Mouse (Mus musculus) gastrocnemius, postnatal 14 days (tissue): ENCODE results near the gene Itga11. TPM values are rescaled to one million over a fixed set of nuclear protein-coding genes. Genes with fewer than 3 reads are reported as not detected.
"Not testable (repeated sequence)": the region's sequence is repeated elsewhere in the genome, so short reads cannot be mapped to it uniquely, and the experiment has no call there.

Source experiments
- DNase-seq: peaks from one replicate; pipeline ENCODE4 v3.0.0; 2021; ENCODE audit warnings: mixed read lengths
- intact Hi-C: fragments of 180-260 bp; cut with DNase I; formaldehyde crosslinking; loops from one replicate; pipeline ENCODE4 v1.15.1; 2025; ENCODE audit warnings: low total_unique reads
- long read RNA-seq, 2 experiments: library from polyadenylated mRNA; stranded (forward); transcript quantifications; one replicate each; pipeline ENCODE4 v2.0.0; 2021
- total RNA-seq, 2 experiments: library from RNA; stranded (reverse); gene quantifications; 2 replicates each; pipeline ENCODE4 v1.2.3; 2021

Gene Itga11
- total RNA-seq: 1 to 10 TPM; 5.0 to 7.6 TPM
- long read RNA-seq, experiment 1, full-length matches to known transcripts: 3 of 9 reads
- long read RNA-seq, experiment 1, partial matches to known transcripts: 5 of 9 reads
- long read RNA-seq, experiment 1, other reads (novel, unspliced or antisense): 1 of 9 reads
- long read RNA-seq, experiment 2, full-length matches to known transcripts: 3 of 4 reads
- long read RNA-seq, experiment 2, partial matches to known transcripts: 1 of 4 reads
- long read RNA-seq, experiment 2, other reads (novel, unspliced or antisense): 0 of 4 reads

DNA sequence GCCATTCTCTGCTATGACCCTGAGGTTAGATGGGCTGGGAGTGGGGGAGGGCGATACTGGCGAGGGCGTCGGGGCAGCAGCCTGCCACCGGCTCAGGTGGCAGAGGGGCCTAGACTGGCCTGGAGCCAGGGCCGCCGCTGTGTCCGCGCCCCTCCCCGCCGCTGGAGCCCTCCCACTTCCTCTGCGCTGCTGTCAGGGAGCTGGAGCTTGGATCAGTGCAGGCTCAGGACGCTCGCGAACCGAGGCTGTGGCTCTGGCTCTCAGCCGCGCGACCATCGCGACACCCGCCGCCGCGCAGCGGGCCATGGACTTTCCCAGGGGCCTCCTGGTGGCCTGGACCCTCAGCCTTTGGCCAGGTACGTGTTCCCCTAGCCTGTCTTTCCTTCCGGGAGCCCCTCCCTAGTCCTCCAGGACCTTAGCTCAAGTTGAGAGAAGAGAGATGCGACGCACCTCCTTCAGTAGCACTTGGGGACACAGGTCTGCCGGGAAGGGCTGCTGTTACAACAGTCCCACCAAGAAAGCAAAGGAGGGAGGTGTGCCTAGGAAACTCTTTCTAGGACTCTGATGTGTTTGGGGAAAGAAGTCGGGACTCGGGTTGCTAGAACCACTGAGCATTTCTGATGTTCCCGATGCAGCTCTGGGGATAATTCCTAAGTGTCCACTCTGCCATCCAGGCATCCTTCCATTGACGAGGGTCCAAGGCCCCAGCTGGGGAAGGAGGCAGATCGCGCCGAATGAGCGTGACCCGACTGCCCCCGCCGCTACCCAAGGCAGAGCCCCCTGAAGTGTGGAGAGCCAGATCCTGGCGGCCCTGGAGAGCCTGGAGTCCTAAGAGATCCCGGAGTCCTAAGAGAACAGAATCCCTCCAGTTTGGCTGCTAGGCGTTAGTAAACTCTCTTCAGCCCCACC, at the start of gene Itga11:
TSS of gene Itga11 (plus strand) at position 186 of the 909 bp plus-strand sequence.
- peak; percentile 51 for DNase-seq

GRCm38 (mm10) chr9:62630631-62631240, 46.9 kb upstream of the Itga11 start:
- intact Hi-C loops: no loop called here
- peak; percentile 24 for DNase-seq

More for the DNA sequence above, at the start of gene Itga11:
- intact Hi-C loops: no loop called here

- intact Hi-C loops: no loop called here
- peak; percentile 18 for DNase-seq
These were observed 45.2 kb upstream of the Itga11 start for GRCm38 (mm10) chr9:62632392-62632791.

GRCm38 (mm10) chr9:62638045-62638444, 39.6 kb upstream of the Itga11 start:
- intact Hi-C loops: no loop called here
- no peak for DNase-seq

- DNase-seq: no peak
- intact Hi-C loops: no loop called here
These were observed 37.9 kb upstream of the Itga11 start for GRCm38 (mm10) chr9:62639686-62640085.

DNA sequence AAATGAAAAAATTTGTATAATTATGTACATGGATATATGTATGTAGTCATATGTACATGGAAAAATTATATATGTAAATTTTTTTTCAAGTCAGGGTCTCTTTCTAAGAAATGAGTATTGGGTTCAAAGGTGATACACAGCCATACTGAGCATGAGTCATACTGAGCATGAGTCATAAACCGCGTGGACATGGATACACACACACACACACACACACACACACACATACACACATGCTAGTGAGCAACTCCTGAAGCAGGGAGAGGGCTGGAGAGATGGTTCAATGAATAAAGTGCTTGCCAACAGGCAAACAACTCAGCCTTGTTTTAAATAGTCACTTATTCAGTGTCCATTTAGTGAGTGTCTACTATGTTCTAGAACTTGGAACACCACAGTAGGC, 37.4 kb upstream of the Itga11 start:
- no peak for DNase-seq
- intact Hi-C loops: no loop called here

- DNase-seq: no peak
- intact Hi-C loops: no loop called here
These were observed 31.8 kb upstream of the Itga11 start for GRCm38 (mm10) chr9:62645716-62646400.

DNA sequence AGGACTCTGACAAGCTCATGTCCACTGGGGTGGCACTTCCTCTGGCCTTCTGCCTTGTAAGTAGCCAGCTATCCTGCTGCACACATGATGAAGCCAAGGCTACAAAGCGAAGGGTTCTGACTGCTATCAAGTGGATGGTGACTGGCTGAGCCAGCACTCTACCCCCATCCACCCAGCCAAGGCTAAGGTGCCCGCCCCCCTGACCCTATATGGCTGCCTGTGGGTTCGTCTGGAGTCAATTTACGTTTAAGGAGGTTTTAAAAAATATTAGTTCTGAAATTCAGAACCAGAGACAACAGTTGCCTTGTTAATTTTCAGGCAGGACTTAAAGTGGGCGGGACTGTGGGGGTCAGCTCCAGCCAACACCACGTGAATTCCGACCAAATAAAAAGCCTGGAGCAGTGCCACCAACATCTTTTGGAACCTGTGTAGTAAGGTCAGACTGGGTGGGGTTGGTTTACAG, 30.9 kb upstream of the Itga11 start:
- intact Hi-C loops: no loop called here

DNA sequence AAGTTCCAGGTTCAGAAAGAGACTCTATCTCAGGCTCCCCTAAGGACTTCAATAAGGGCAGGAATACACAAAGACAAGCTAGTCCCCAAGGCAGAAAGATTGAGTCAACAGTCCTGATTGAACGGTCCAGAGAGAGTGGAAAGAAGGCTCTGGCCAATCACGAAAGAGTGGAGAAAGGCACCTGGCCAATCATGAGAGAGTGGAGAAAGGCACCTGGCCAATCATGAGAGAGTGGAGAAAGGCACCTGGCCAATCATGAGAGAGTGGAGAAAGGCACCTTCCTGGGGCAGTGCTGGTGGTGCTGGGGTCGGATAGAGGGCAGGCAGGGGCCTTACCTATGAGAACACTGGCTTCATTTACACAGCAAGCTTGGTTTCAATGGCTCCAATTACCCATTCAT, 28.2 kb upstream of the Itga11 start:
- intact Hi-C loops: no loop called here
- no peak for DNase-seq

More for the DNA sequence above, 30.9 kb upstream of the Itga11 start:
- no peak for DNase-seq

- no peak for DNase-seq
- intact Hi-C loops: no loop called here
These were observed 26.9 kb upstream of the Itga11 start for GRCm38 (mm10) chr9:62650764-62651163.

- intact Hi-C loops: no loop called here
- peak; percentile 63 for DNase-seq
These were observed 23.3 kb upstream of the Itga11 start for GRCm38 (mm10) chr9:62654336-62654735.

DNA sequence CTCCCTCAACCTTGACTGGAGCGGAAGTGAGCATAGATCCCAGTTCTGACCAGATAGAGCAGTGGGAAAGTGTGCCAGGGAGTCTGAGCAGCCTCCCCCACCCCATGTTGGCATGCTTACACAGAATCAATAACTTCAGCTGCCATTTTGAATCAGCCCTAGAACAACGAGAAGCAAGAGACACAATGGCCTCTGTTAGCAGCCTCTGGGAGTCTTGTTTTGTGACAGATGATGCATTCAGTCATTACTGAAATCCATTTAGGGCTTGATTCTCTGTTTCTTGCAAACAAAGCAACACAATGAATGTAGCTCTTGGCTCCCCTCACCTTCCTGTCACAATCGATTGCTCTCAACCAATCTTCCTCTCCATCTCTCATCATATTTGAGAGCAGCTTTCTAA, 19.6 kb upstream of the Itga11 start:
- intact Hi-C loops: no loop called here
- DNase-seq: no peak

GRCm38 (mm10) chr9:62659026-62659425, 18.6 kb upstream of the Itga11 start:
- DNase-seq: no peak

GRCm38 (mm10) chr9:62660971-62661370, 16.7 kb upstream of the Itga11 start:
- intact Hi-C loops, DNase-seq: not testable (repeated sequence)

More at GRCm38 (mm10) chr9:62659026-62659425, 18.6 kb upstream of the Itga11 start:
- intact Hi-C loops: no loop called here

- intact Hi-C loops: no loop called here
- DNase-seq: no peak
These were observed 14.2 kb upstream of the Itga11 start for GRCm38 (mm10) chr9:62663443-62663842.

GRCm38 (mm10) chr9:62664115-62664725, 13.4 kb upstream of the Itga11 start:
- intact Hi-C loops: no loop called here

DNA sequence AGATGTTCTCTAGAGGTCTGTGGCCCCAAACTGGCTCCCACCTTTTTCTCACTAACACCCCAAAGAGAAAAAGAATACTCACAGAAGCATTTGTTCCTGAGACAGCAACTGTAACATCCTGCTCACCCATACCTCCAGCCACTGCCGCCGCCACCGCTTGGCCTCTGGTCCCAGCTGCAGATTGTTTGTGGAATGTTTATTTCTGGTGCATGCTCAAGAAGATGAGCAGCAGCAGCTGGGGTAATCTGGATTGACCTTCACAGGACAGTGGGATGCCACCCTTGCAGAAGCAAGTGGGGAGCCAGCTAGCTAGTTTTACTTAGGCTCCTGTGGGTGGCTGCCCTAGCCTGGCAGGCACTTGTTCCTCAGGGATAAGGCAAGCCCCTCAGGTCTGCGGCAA, 11.7 kb upstream of the Itga11 start:
- intact Hi-C loops: no loop called here
- DNase-seq: peak; percentile 20

More at GRCm38 (mm10) chr9:62664115-62664725, 13.4 kb upstream of the Itga11 start:
- DNase-seq: no peak

DNA sequence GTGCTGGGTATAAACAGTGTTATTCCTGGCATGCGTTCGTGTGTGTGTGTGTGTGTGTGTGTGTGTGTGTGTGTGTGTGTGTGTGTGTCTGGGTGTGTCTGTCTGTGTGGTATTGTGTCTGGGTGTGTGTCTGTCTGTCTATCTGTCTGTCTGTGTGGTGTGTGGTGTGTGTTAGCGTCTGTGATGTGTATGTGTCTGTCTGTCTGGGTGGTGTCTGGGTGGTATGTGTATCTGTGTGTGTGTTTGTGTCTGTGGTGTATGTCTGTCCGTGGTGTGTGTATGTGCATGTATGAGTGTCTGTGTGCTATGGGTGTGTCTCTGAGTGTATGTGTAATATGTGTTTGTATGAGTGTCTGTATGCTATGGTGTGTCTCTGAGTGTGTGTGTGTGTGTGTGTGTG, 9.1 kb upstream of the Itga11 start:
- no peak for DNase-seq
- intact Hi-C loops: no loop called here

DNA sequence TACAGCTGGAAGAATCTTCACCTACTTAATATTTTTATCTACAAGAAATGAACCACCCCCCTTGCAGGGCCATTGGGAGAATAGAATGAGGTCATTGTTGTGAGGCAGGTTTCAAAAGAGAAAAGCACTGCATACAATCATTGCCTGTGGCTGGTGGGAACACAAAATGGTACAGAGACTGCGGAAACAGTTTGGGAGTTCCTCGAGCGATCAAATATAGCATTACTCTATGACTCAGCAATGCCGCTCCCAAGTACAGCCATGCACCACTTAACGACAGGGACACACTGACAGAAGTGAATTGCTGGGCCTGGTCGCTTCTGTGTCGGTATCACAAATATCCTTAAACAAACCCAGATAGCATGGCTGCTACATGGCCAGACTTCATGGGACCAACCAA, 4.4 kb upstream of the Itga11 start:
- intact Hi-C loops: no loop called here
- DNase-seq: no peak
